Mouse (Mus musculus) Patski (cell line): ENCODE results near the gene Ints4. TPM values are rescaled to one million over a fixed set of nuclear protein-coding genes. Genes with fewer than 3 reads are reported as not detected.

Source experiments
- ATAC-seq: fragments of 100-300 bp; one replicate; pipeline ENCODE4 v1.8.0; 2021
- CTCF ChIA-PET: fragments of 350-600 bp; sonication (Branson Sonifier 250); formaldehyde crosslinking; loops from one replicate; lab custom pipeline; 2022; ENCODE audit warnings: inconsistent platforms; lab: Charles Lee
- POLR2A ChIA-PET: fragments of 350-600 bp; sonication (Branson Sonifier 250); formaldehyde crosslinking; loops from one replicate; lab custom pipeline; 2022; ENCODE audit warnings: antibody characterized with exemption, inconsistent platforms; lab: Charles Lee
- DNase-seq: peaks from one replicate; pipeline ENCODE4 v3.0.0-alpha.2; 2011; ENCODE audit warnings: low read depth, low spot score
- H3K27me3 ChIP-seq: fragments of 371-371 bp; one replicate; pipeline ENCODE4 v1.5.1; 2021
- CTCF ChIP-seq: fragments of 100-300 bp; IDR thresholded peaks from one replicate; pipeline ENCODE4 v1.5.1; 2021
- in situ Hi-C: fragments of 300-500 bp; cut with MboI; formaldehyde crosslinking; loops from 3 replicates; pipeline ENCODE4 v1.11.1; 2018; ENCODE audit warnings: low pct_unique_long_range_greater_than_20kb, mixed read lengths
- polyA plus RNA-seq: library from polyadenylated mRNA; unstranded; gene quantifications from one replicate; pipeline ENCODE4 v1.2.3, GENCODE M21; 2021

Ints4 gene
- polyA plus RNA-seq, 1 experiment from 2014 or later, result 42.6 TPM

DNA sequence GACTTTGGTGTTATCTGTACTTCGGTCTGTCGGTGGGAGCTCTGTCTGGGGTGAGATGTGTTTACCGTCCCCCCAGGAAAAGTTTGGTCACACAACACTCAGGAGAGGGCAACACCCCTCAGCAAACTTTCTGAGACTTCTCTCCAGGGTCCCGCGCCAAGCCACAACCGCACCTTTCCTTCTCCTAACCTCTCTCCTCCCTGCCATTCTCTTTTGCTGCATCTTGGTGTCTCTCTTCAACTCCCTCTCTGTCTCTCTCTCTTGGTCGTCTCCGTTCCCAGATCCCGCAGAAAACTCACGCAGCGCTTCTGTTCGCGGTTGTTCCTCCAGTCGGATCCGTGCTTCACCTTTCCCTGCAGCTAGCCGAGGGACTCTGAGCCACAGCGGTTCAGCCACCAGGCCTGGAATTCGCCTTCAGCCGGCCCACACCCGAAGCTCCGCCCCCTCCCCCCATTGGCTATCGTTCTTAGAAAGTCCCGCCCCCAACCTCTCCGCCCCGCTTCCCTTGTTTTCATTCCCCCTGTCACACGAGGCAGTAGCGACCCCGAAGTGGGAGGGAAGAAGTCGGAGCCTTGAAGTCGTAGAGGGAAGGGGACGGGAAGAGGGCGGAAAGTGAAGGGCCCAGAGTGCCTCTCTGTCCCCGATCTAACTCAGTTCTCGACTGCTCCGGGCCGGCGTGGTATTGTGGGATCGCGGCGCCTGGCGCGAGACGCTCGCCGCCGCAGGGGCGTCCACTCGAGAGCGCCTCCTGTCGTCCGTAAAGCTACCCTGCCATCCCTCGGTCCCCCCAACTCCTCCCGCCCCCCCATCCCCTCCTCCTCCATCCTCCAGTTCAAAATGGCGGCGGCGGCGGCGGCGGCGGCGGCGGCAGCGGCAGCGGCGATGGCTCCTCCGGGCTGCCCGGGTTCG lies 98.6 kb downstream of the Ints4 start, which contains the start of the genes Aamdc and Rsf1:
Gene Aamdc (minus strand): TSS at position 431 of the 909 bp plus-strand sequence.
Gene Rsf1 (plus strand): TSS at position 823 of the 909 bp plus-strand sequence.
- ChIA-PET POLR2A (interaction anchor here (1.0 to 1.4 kb wide), 3 partner anchors 14 to 180 kb away, joined by 3 to 4 read pairs (median 3); partner anchors contain the start of genes Ints4 and Ndufc2), CTCF (interaction anchor here (0.7 to 2.2 kb wide), 9 partner anchors 12 to 168 kb away, joined by 3 to 7 read pairs (median 4); no protein-coding TSS in a partner anchor)
- peak; percentile 78 for ATAC-seq
- DNase-seq, result peak; percentile 89
- peak; percentile 95 for TF ChIP-seq CTCF
- in situ Hi-C loops, result loop anchor here (5.0 kb wide), 1 partner anchor 97 kb away; the partner anchor contains the start of gene Ints4
- H3K27me3 ChIP-seq, result no peaks in the 10 kb centered on the region

DNA sequence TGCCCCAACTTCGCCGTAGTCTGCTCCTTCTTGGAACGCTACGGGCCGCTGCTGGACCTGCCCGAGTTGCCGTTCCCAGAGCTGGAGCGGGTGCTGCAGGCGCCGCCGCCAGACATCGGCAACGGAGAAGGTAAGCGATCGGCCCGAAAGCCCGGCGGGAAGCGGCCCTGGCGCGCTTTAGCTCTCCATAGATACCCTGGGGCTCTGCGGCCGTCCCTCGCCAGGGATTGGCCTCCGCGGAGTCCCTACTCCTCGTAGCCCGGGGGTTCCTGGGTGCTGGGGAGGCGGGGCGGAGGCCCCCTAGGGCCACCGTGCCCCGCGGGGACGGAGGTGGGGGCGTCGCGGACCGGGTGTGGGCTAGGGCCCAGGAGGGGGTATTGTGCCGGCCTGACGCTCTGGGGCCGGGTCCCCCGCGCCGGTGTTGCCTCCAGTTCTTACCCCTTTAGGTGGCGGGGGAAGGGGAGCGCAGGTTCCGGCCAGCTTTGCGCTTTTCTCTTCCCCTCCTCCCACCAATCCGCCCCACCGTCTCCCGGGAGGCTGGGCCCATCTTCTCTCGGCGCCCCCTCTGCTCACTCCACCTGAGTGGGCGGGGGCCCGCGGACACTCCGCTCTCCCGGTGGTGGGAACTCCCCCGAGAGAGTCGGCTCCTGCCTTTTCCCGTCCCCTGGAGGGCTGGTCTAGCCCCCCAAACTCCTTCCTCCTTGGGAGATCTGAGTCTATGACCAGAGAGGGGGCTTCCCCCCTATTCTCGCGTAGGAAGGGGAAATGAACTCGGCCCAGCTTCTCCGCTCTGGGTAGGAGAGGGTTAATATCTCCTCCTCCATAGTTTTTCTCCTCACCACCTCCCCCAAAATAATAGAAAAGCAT lies 99.5 kb downstream of the Ints4 start:
- no peak for TF ChIP-seq CTCF
- ChIA-PET CTCF (interaction anchor here (1.1 to 1.2 kb wide), 2 partner anchors 8 to 13 kb away, joined by 4 read pairs; no protein-coding TSS in a partner anchor), POLR2A (interaction anchor here (0.9 kb wide), 1 partner anchor 208 kb away, joined by 3 read pairs; no protein-coding TSS in a partner anchor)
- in situ Hi-C loops, result loop anchor here (5.0 kb wide), 1 partner anchor 98 kb away; the partner anchor contains the start of gene Ints4
- DNase-seq, result no peak
- ATAC-seq, result peak; percentile 11
- no peaks in the 10 kb centered on the region for H3K27me3 ChIP-seq

DNA sequence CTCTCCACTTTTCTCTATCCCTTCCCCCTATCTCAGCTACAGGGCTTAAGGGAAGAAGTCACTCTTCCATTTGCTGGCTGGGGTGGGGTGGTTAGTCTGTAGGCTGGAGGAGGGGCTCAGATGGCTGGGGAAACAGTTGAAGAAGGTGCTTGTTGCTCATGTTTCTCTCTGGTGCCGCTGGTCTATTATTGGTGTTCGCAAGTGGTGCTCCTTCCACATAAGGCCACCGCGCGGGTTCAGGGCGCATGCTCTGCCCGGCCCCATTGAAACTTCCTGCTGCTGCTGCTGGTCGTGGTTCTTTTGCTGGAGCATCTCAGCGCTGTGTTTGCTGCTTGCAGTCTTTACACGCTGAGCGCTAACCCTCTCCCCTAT lies 100.1 kb downstream of the Ints4 start:
- ChIA-PET CTCF (interaction anchor here (1.1 kb wide), 1 partner anchor 8 kb away, joined by 4 read pairs; no protein-coding TSS in a partner anchor), POLR2A (interaction anchor here (0.9 kb wide), 1 partner anchor 207 kb away, joined by 3 read pairs; no protein-coding TSS in a partner anchor)
- no peak for TF ChIP-seq CTCF
- peak; percentile 37 for DNase-seq
- H3K27me3 ChIP-seq, result no peaks in the 10 kb centered on the region
- ATAC-seq, result peak; percentile 36
- in situ Hi-C loops, result no loop called here

DNA sequence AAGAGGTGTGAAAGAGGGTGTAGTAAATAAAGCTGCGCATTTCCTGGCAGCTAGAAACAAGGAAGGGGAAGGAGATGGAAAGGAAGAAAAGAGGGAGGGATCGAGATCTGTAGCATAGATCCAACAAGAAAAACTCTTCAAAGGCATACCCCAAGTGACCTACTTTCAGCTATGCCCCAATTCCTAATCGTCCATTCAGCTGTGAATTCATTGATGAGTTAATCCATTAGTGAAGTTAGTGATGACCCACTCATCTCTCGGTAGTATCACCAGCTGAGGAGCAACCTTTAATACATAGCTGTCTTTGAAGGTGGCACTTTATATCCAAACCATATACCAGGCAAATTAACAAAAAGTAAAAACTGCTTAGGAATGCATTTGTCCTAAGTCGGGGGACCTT lies 107.8 kb downstream of the Ints4 start:
- no peaks in the 10 kb centered on the region for H3K27me3 ChIP-seq
- DNase-seq (no peak), ATAC-seq (no peak)
- CTCF ChIA-PET, result no interaction called here
- TF ChIP-seq CTCF, result no peak
- in situ Hi-C loops, result no loop called here
- POLR2A ChIA-PET, result no interaction called here

DNA sequence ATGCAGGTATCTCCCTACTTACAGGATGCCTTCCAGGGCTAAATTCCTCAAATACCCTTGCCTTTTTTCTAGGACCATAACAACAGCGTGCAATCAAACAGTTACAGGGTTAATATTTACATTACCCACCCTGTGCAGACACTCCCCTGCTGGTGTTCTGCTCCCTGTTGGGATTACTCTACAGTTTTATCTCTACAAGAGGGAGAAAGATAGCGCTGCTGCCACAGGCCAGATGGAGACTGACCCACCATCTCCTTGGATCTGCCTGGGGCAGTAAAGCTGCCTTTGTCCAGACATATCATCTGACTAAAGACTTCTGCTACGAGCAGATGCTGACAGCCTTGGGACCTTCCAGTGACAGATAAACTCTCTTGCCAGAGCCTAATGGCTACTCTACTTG lies 109.7 kb downstream of the Ints4 start:
- CTCF ChIA-PET, result interaction anchor here (1.0 kb wide), 1 partner anchor 12 kb away, joined by 3 read pairs; no protein-coding TSS in a partner anchor
- ATAC-seq, result no peak

More for the DNA sequence above, 109.7 kb downstream of the Ints4 start:
- no peak for TF ChIP-seq CTCF
- no peaks in the 10 kb centered on the region for H3K27me3 ChIP-seq
- POLR2A ChIA-PET, result no interaction called here
- no peak for DNase-seq
- in situ Hi-C loops, result no loop called here

Other genes starting within 250 kb of the Ints4 start
- gene Usp35, start 148.9 kb upstream of the Ints4 start, polyA plus RNA-seq, result 10.0 TPM
- gene Kctd21, start 148.6 kb upstream of the Ints4 start, polyA plus RNA-seq, result 5.1 TPM
- gene Alg8, start 109.3 kb upstream of the Ints4 start, polyA plus RNA-seq, result 18.1 TPM
- 223 TPM for gene Ndufc2, start 81.0 kb upstream of the Ints4 start, polyA plus RNA-seq
- gene Thrsp, start 63.2 kb upstream of the Ints4 start, polyA plus RNA-seq, result 0.05 TPM
- gene Kctd14, start 29.6 kb upstream of the Ints4 start, polyA plus RNA-seq, result not detected
- 23.1 TPM for gene Aamdc, start 98.5 kb downstream of the Ints4 start, polyA plus RNA-seq
- 22.8 TPM for gene Rsf1, start 98.9 kb downstream of the Ints4 start, polyA plus RNA-seq
- 82.0 TPM for gene Clns1a, start 215.7 kb downstream of the Ints4 start, polyA plus RNA-seq